Mouse (Mus musculus) heart, postnatal 0 days (tissue): Measurements from ENCODE around the gene Slc35f3.

ENCODE experiments used
- CTCF ChIP-seq: IDR thresholded peaks from 2 replicates; pipeline ENCODE4 v1.5.1; 2016; ENCODE audit warnings: antibody characterized with exemption, control low read depth, low read depth
- EP300 ChIP-seq: IDR thresholded peaks from 2 replicates; pipeline ENCODE4 v1.6.1; 2016; ENCODE audit warnings: antibody characterized with exemption, low read depth

DNA sequence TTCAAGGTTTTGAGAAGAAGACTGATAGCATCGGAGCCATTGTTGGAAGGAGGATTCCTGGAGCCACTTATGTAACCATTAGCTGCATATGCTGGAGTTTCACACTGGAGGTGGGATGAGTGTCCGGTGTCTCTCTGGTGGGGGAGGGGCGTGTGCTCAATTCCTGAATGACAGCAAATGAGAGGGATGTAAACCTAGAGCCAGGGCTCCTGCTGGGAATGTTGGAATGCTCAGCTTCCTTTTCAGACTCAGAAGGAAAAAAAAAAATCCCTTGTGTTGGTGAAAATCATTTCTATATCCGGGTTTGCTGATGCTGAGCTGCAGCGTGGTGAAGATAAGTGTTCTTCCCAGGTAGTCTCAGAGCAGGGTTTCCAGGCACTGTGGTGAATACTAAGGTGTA, 29.4 kb downstream of the Slc35f3 start:
- TF ChIP-seq CTCF (no peak), EP300 (no peak)
